Mouse (Mus musculus): ENCODE data around the gene Zfp189. TPM values are rescaled to one million over a fixed set of nuclear protein-coding genes. Genes with fewer than 3 reads are reported as not detected.

The Zfp189 gene
- total and polyA plus RNA-seq, 3 experiments, result 1.5 to 17.0 (median 8.4) TPM

GRCm38 (mm10) chr4:49535036-49535435 is 14.1 kb downstream of the Zfp189 start:
- peaks cover 4% of the 10 kb centered on the region; the same call in 1 of the 2 replicates for H3K27me3 ChIP-seq (ENCODE audit: insufficient read depth, low read length)
- TF ChIP-seq POLR2AphosphoS5 (IDR thresholded peaks at IDR 0.05; ENCODE audit: insufficient replicate concordance, low read depth, low read length) (no peak), TAL1 (conservative IDR thresholded peaks at IDR 0.05; ENCODE audit: low read depth, low read length) (no peak), GATA2 (IDR thresholded peaks at IDR 0.05; ENCODE audit: borderline replicate concordance, low read depth, low read length) (no peak), GATA1 (IDR thresholded peaks at IDR 0.05; ENCODE audit: borderline replicate concordance, low read length) (no peak), CTCF (IDR thresholded peaks at IDR 0.05; ENCODE audit: low read depth, low read length) (no peak)
- DNase-seq (ENCODE audit: low spot score), result no peak
- no peak for ATAC-seq (ENCODE audit: extremely low read depth, insufficient number of reproducible peaks, low FRiP score, poor library complexity, severe bottlenecking)
- no peaks in the 10 kb centered on the region for H3K4me1 ChIP-seq (ENCODE audit: insufficient read depth, low read depth, low read length)
- no peak overlapping the region for H3K4me3 ChIP-seq (ENCODE audit: low read depth, low read length)
- H3K36me3 ChIP-seq (replicated peaks), result peaks cover 5% of the 10 kb centered on the region
- peaks cover 3% of the 10 kb centered on the region for H3K9me3 ChIP-seq (replicated peaks)

DNA sequence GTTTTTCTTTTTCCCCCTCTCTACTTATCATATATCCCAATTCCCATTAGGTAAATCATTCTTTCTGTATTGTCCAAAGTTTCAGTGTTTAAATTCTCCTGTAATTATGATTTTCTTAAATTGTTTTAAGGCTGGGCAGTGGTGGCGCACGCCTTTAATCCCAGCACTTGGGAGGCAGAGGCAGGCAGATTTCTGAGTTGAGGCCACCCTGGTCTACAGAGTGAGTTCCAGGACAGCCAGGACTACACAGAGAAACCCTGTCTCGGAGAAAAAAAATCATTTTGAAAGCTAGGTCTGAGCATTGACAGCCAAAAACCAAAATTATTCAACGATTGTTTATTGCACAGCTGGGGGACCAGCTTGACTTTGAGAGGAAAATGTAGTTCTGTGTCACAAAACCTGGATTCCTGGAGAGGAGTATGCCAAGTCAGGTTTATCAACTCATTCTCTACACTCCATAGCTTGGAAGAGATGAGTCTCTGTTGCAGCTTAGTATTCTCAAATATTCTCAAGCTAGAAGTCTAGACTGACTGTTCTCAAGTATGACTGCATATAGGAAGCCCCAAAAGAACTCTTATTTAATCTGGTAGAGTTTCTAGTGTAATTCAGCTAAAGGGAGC is 14.8 kb downstream of the Zfp189 start:
- no peaks in the 10 kb centered on the region for H3K4me1 ChIP-seq (ENCODE audit: insufficient read depth, low read depth, low read length)
- no peak for DNase-seq (ENCODE audit: low spot score)
- no peak for ATAC-seq (ENCODE audit: extremely low read depth, insufficient number of reproducible peaks, low FRiP score, poor library complexity, severe bottlenecking)
- TF ChIP-seq TAL1 (conservative IDR thresholded peaks at IDR 0.05; ENCODE audit: low read depth, low read length), result no peak
- TF ChIP-seq GATA1 (IDR thresholded peaks at IDR 0.05; ENCODE audit: borderline replicate concordance, low read length), result no peak
- no peak for TF ChIP-seq GATA2 (IDR thresholded peaks at IDR 0.05; ENCODE audit: borderline replicate concordance, low read depth, low read length)
- TF ChIP-seq CTCF (IDR thresholded peaks at IDR 0.05; ENCODE audit: low read depth, low read length), result no peak
- TF ChIP-seq POLR2AphosphoS5 (IDR thresholded peaks at IDR 0.05; ENCODE audit: insufficient replicate concordance, low read depth, low read length), result no peak
- H3K27me3 ChIP-seq (ENCODE audit: insufficient read depth, low read length), result peaks cover 4% of the 10 kb centered on the region; the same call in 1 of the 2 replicates
- no peak overlapping the region for H3K4me3 ChIP-seq (ENCODE audit: low read depth, low read length)
- H3K9me3 ChIP-seq (replicated peaks), result no peaks in the 10 kb centered on the region
- H3K36me3 ChIP-seq (replicated peaks), result no peaks in the 10 kb centered on the region

DNA sequence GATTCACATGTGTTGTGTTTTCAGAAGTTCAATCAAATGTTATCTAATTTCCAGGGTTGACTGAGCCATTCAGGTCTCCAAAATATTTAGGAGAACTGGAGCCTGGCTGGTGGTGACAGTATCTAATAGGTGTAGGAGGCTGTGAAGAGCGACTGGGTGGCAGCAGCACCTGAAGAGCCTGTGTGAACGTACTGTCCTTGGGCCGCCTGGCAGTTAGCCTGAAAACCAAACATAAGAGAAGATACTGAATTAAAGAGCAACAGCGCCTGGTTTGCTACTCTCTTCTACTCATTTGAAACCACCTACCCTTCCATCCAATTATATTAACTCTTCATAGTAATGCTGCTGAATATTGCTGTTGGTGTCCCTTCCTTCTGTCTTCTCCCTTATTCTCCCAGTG is 15.7 kb downstream of the Zfp189 start:
- H3K4me1 ChIP-seq (ENCODE audit: insufficient read depth, low read depth, low read length), result no peaks in the 10 kb centered on the region
- DNase-seq (ENCODE audit: low spot score) (no peak), ATAC-seq (ENCODE audit: extremely low read depth, insufficient number of reproducible peaks, low FRiP score, poor library complexity, severe bottlenecking) (no peak)
- TF ChIP-seq TAL1 (conservative IDR thresholded peaks at IDR 0.05; ENCODE audit: low read depth, low read length), result no peak
- TF ChIP-seq POLR2AphosphoS5 (IDR thresholded peaks at IDR 0.05; ENCODE audit: insufficient replicate concordance, low read depth, low read length), result no peak
- TF ChIP-seq CTCF (IDR thresholded peaks at IDR 0.05; ENCODE audit: low read depth, low read length), result no peak
- TF ChIP-seq GATA2 (IDR thresholded peaks at IDR 0.05; ENCODE audit: borderline replicate concordance, low read depth, low read length), result no peak
- TF ChIP-seq GATA1 (IDR thresholded peaks at IDR 0.05; ENCODE audit: borderline replicate concordance, low read length), result no peak
- peaks cover 4% of the 10 kb centered on the region; the same call in 1 of the 2 replicates for H3K27me3 ChIP-seq (ENCODE audit: insufficient read depth, low read length)
- no peak overlapping the region for H3K4me3 ChIP-seq (ENCODE audit: low read depth, low read length)
- no peaks in the 10 kb centered on the region for H3K36me3 ChIP-seq (replicated peaks)
- H3K9me3 ChIP-seq (replicated peaks), result no peaks in the 10 kb centered on the region

GRCm38 (mm10) chr4:49539665-49540064 is 18.7 kb downstream of the Zfp189 start:
- ATAC-seq (ENCODE audit: extremely low read depth, insufficient number of reproducible peaks, low FRiP score, poor library complexity, severe bottlenecking), result no peak

DNA sequence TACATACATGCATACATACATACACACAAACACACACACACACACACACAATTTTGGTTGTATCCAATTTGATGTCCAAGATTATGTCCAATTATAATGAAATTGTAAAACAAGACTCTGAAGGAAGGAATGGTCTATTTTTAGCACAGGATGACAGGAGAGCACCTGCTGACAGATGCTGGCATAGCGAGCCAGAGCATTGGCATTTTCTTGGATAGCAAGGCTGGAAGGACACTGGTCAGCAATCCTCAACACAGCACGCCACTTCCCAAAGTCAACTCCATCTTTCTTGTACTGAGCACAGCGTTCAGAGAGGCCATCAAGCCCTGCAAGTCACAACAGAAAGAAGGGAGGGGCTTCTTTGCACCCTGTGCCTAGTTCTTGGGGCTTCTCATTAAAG is 20.0 kb downstream of the Zfp189 start:
- no peak for ATAC-seq (ENCODE audit: extremely low read depth, insufficient number of reproducible peaks, low FRiP score, poor library complexity, severe bottlenecking)
- Histone ChIP-seq H3K9me3 (replicated peaks) (no peaks in the 10 kb centered on the region), H3K4me1 (ENCODE audit: insufficient read depth, low read depth, low read length) (no peaks in the 10 kb centered on the region), H3K36me3 (replicated peaks) (no peaks in the 10 kb centered on the region), H3K27me3 (ENCODE audit: insufficient read depth, low read length) (peaks cover 18% of the 10 kb centered on the region), H3K4me3 (ENCODE audit: low read depth, low read length) (no peak overlapping the region)
- DNase-seq (ENCODE audit: low spot score), result no peak
- no peak for TF ChIP-seq POLR2AphosphoS5 (IDR thresholded peaks at IDR 0.05; ENCODE audit: insufficient replicate concordance, low read depth, low read length)
- TF ChIP-seq GATA2 (IDR thresholded peaks at IDR 0.05; ENCODE audit: borderline replicate concordance, low read depth, low read length), result no peak
- TF ChIP-seq GATA1 (IDR thresholded peaks at IDR 0.05; ENCODE audit: borderline replicate concordance, low read length), result no peak
- no peak for TF ChIP-seq TAL1 (conservative IDR thresholded peaks at IDR 0.05; ENCODE audit: low read depth, low read length)
- no peak for TF ChIP-seq CTCF (IDR thresholded peaks at IDR 0.05; ENCODE audit: low read depth, low read length)

More at GRCm38 (mm10) chr4:49539665-49540064, 18.7 kb downstream of the Zfp189 start:
- TF ChIP-seq POLR2AphosphoS5 (IDR thresholded peaks at IDR 0.05; ENCODE audit: insufficient replicate concordance, low read depth, low read length) (no peak), CTCF (IDR thresholded peaks at IDR 0.05; ENCODE audit: low read depth, low read length) (no peak), TAL1 (conservative IDR thresholded peaks at IDR 0.05; ENCODE audit: low read depth, low read length) (no peak)
- Histone ChIP-seq H3K4me1 (ENCODE audit: insufficient read depth, low read depth, low read length) (no peaks in the 10 kb centered on the region), H3K4me3 (ENCODE audit: low read depth, low read length) (no peak overlapping the region), H3K27me3 (ENCODE audit: insufficient read depth, low read length) (peaks cover 11% of the 10 kb centered on the region), H3K36me3 (replicated peaks) (no peaks in the 10 kb centered on the region), H3K9me3 (replicated peaks) (no peaks in the 10 kb centered on the region)
- no peak for DNase-seq (ENCODE audit: low spot score)

- no peaks in the 10 kb centered on the region for H3K9me3 ChIP-seq (replicated peaks)
- ATAC-seq (ENCODE audit: extremely low read depth, insufficient number of reproducible peaks, low FRiP score, poor library complexity, severe bottlenecking), result no peak
These were observed 25.1 kb downstream of the Zfp189 start for GRCm38 (mm10) chr4:49546026-49546425.

More at GRCm38 (mm10) chr4:49546026-49546425, 25.1 kb downstream of the Zfp189 start:
- DNase-seq (ENCODE audit: low spot score), result no peak
- H3K4me3 ChIP-seq (ENCODE audit: low read depth, low read length), result no peak overlapping the region
- no peaks in the 10 kb centered on the region for H3K4me1 ChIP-seq (ENCODE audit: insufficient read depth, low read depth, low read length)
- no peak for TF ChIP-seq CTCF (IDR thresholded peaks at IDR 0.05; ENCODE audit: low read depth, low read length)
- TF ChIP-seq GATA2 (IDR thresholded peaks at IDR 0.05; ENCODE audit: borderline replicate concordance, low read depth, low read length), result no peak
- no peak for TF ChIP-seq POLR2AphosphoS5 (IDR thresholded peaks at IDR 0.05; ENCODE audit: insufficient replicate concordance, low read depth, low read length)
- no peak for TF ChIP-seq GATA1 (IDR thresholded peaks at IDR 0.05; ENCODE audit: borderline replicate concordance, low read length)
- TF ChIP-seq TAL1 (conservative IDR thresholded peaks at IDR 0.05; ENCODE audit: low read depth, low read length), result no peak
- peaks cover 22% of the 10 kb centered on the region for H3K27me3 ChIP-seq (ENCODE audit: insufficient read depth, low read length)
- H3K36me3 ChIP-seq (replicated peaks), result no peaks in the 10 kb centered on the region

All from G1E (cell line).